Mouse (Mus musculus) C2C12 (cell line): ENCODE measurements around the gene Tmem205. TPM values are rescaled to one million over a fixed set of nuclear protein-coding genes. Genes with fewer than 3 reads are reported as not detected.

Source experiments
- H3K27me3 ChIP-seq: one replicate; pipeline ENCODE4 v1.6.1; 2011; ENCODE audit not compliant: control insufficient read depth, insufficient read depth, insufficient read length
- H3K36me3 ChIP-seq: one replicate; pipeline ENCODE4 v1.6.1; 2011; ENCODE audit not compliant: control insufficient read depth, insufficient read depth
- H3K4me3 ChIP-seq: one replicate; pipeline ENCODE4 v1.5.1; 2011; ENCODE audit warnings: mild to moderate bottlenecking, control low read depth; ENCODE audit not compliant: poor library complexity, insufficient read depth, severe bottlenecking
- H3K79me2 ChIP-seq: one replicate; pipeline ENCODE4 v1.6.1; 2011; ENCODE audit not compliant: control insufficient read depth, insufficient read depth
- H3K79me3 ChIP-seq: one replicate; pipeline ENCODE4 v1.6.1; 2011; ENCODE audit warnings: low read depth, control low read depth
- H3ac ChIP-seq: one replicate; pipeline ENCODE3; 2011; ENCODE audit warnings: low read depth; ENCODE audit not compliant: control insufficient read depth, insufficient read length
- CEBPB ChIP-seq: IDR thresholded peaks from one replicate; pipeline ENCODE4 v1.6.1; 2011; ENCODE audit warnings: low read depth, mild to moderate bottlenecking, control low read depth, moderate library complexity
- CTCF ChIP-seq: IDR thresholded peaks from one replicate; pipeline ENCODE4 v1.5.1; 2011; ENCODE audit not compliant: control insufficient read depth, insufficient read depth, insufficient read length
- FOSL1 ChIP-seq: IDR thresholded peaks from one replicate; pipeline ENCODE4 v1.8.0; 2011; ENCODE audit warnings: mild to moderate bottlenecking, low read length; ENCODE audit not compliant: poor library complexity, insufficient read depth, severe bottlenecking
- MAX ChIP-seq: IDR thresholded peaks from one replicate; pipeline ENCODE4 v1.6.1; 2011; ENCODE audit warnings: mild to moderate bottlenecking, control low read depth
- MYOD1 ChIP-seq: IDR thresholded peaks from one replicate; pipeline ENCODE4 v1.6.1; 2011; ENCODE audit warnings: low read depth; ENCODE audit not compliant: control insufficient read depth, insufficient read length
- MYOG ChIP-seq: IDR thresholded peaks from one replicate; pipeline ENCODE4 v1.6.1; 2011; ENCODE audit not compliant: control insufficient read depth, insufficient read length; ENCODE audit errors: extremely low read depth
- USF1 ChIP-seq: IDR thresholded peaks from one replicate; pipeline ENCODE4 v1.6.1; 2011; ENCODE audit warnings: low read depth, mild to moderate bottlenecking, control low read depth, moderate library complexity
- polyA plus RNA-seq: library from polyadenylated mRNA; unstranded; fragments of >200 nt; fragmentation: generic; extraction: Trizol; gene quantifications from one replicate; pipeline ENCODE4 v1.2.1, GENCODE M21; 2012; ENCODE audit warnings: missing spikeins

Tmem205 gene
- polyA plus RNA-seq, 1 experiment: 17.2 TPM

- TF ChIP-seq MYOD1 (no peak), MAX (no peak), FOSL1 (no peak), CTCF (no peak), CEBPB (no peak), MYOG (no peak), USF1 (no peak)
- no peak overlapping the region for H3K4me3 ChIP-seq
- no peaks in the 10 kb centered on the region for H3K36me3 ChIP-seq
- H3K79me3 ChIP-seq: peaks cover 2% of the 10 kb centered on the region
- no peak overlapping the region for H3ac ChIP-seq
- peaks cover 16% of the 10 kb centered on the region for H3K79me2 ChIP-seq
- H3K27me3 ChIP-seq: no peaks in the 10 kb centered on the region
Measured at GRCm38 (mm10) chr9:21925506-21925905, 1.9 kb downstream of the Tmem205 start.

GRCm38 (mm10) chr9:21925034-21925433 lies 2.3 kb downstream of the Tmem205 start:
- H3K79me3 ChIP-seq: peaks cover 2% of the 10 kb centered on the region
- no peaks in the 10 kb centered on the region for H3K27me3 ChIP-seq
- H3K36me3 ChIP-seq: no peaks in the 10 kb centered on the region
- H3K4me3 ChIP-seq: no peak overlapping the region
- TF ChIP-seq FOSL1 (no peak), USF1 (no peak), MAX (no peak), CEBPB (no peak), MYOD1 (no peak), CTCF (no peak)
- peaks cover 16% of the 10 kb centered on the region for H3K79me2 ChIP-seq
- H3ac ChIP-seq: no peak overlapping the region

- Histone ChIP-seq H3K36me3 (no peaks in the 10 kb centered on the region), H3K4me3 (no peak overlapping the region), H3ac (no peak overlapping the region), H3K79me2 (peaks cover 16% of the 10 kb centered on the region), H3K27me3 (no peaks in the 10 kb centered on the region), H3K79me3 (peaks cover 2% of the 10 kb centered on the region)
- TF ChIP-seq USF1: no peak
- TF ChIP-seq CEBPB: peak; percentile 72
- TF ChIP-seq MAX: no peak
- TF ChIP-seq FOSL1: peak; percentile 9
Measured at GRCm38 (mm10) chr9:21924099-21924493, 3.3 kb downstream of the Tmem205 start.

GRCm38 (mm10) chr9:21923490-21924098 lies 3.8 kb downstream of the Tmem205 start:
- H3K27me3 ChIP-seq: no peaks in the 10 kb centered on the region
- no peak overlapping the region for H3K4me3 ChIP-seq
- H3K79me3 ChIP-seq: peaks cover 2% of the 10 kb centered on the region
- H3ac ChIP-seq: no peak overlapping the region
- no peaks in the 10 kb centered on the region for H3K36me3 ChIP-seq
- TF ChIP-seq CEBPB: no peak
- TF ChIP-seq MYOG: no peak
- no peak for TF ChIP-seq FOSL1
- TF ChIP-seq MYOD1: no peak
- TF ChIP-seq CTCF: no peak
- no peak for TF ChIP-seq MAX
- TF ChIP-seq USF1: no peak
- peaks cover 16% of the 10 kb centered on the region for H3K79me2 ChIP-seq

GRCm38 (mm10) chr9:21923036-21923435 lies 4.3 kb downstream of the Tmem205 start:
- H3K79me3 ChIP-seq: peaks cover 2% of the 10 kb centered on the region
- no peaks in the 10 kb centered on the region for H3K36me3 ChIP-seq
- TF ChIP-seq FOSL1: no peak
- no peak for TF ChIP-seq MAX
- no peaks in the 10 kb centered on the region for H3K27me3 ChIP-seq
- H3ac ChIP-seq: no peak overlapping the region
- peaks cover 16% of the 10 kb centered on the region for H3K79me2 ChIP-seq
- no peak overlapping the region for H3K4me3 ChIP-seq

- H3K4me3 ChIP-seq: no peak overlapping the region
- TF ChIP-seq MYOG: no peak
- no peak for TF ChIP-seq CEBPB
- no peak for TF ChIP-seq USF1
- TF ChIP-seq FOSL1: no peak
- no peak for TF ChIP-seq MAX
- TF ChIP-seq MYOD1: no peak
- no peaks in the 10 kb centered on the region for H3K36me3 ChIP-seq
- H3K27me3 ChIP-seq: no peaks in the 10 kb centered on the region
- no peaks in the 10 kb centered on the region for H3K79me2 ChIP-seq
- no peaks in the 10 kb centered on the region for H3K79me3 ChIP-seq
- no peak overlapping the region for H3ac ChIP-seq
Measured at GRCm38 (mm10) chr9:21918692-21919384, 8.5 kb downstream of the Tmem205 start.
